ENCODE assay signal across 28 mouse cellular contexts in the genomic region with DNA sequence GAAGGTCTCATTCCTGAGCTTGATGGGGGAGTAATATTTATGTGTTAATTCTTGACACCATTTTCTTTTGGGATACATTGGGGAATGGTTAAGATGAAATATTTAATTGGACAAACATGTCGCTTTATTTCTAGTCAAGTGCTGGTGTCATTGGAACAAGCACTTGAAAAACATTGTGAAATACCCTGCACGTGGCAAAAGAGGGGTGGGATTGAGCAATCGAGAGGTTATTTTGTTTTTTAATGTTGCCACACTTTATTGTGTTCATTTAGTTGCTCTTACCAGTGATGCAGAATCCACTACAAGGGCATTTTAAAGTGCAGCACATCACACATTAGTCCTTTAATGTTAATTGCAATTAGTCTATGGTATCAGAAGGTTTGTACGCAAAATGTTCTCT.
DNase-seq lines count a peak whose midpoint lies in the region; ATAC-seq lines count a peak whose summit lies in the region.
"Had no signal": no experiment of that assay in that cellular context is flagged by ENCODE, and none has a peak within 500 bp of the region (broad histone marks: within the 10 kb centered on the region; RNA-seq: fewer than 3 reads in every experiment).

No protein-coding gene starts in this region.

- no peaks in the 10 kb centered on the region for H3K9me3 ChIP-seq in hindbrain, embryonic 12.5 days (replicated peaks)
- H3K9me3 ChIP-seq: embryonic facial prominence, embryonic 12.5 days; G1E; heart, embryonic 15.5 days; hindbrain, embryonic 15.5 days; intestine, embryonic 15.5 days; limb, embryonic 13.5 days; midbrain, embryonic 10.5 days; neural tube, embryonic 15.5 days had no signal

- H3K4me1 ChIP-seq in hindbrain, embryonic 12.5 days: no peaks in the 10 kb centered on the region
- H3K4me1 ChIP-seq: embryonic facial prominence, embryonic 12.5 days; heart, embryonic 15.5 days; hindbrain, embryonic 15.5 days; intestine, embryonic 15.5 days; limb, embryonic 13.5 days; midbrain, embryonic 10.5 days; neural tube, embryonic 15.5 days had no signal

- DNase-seq in adrenal gland, postnatal 14 days: peak; percentile 13
- no peak for DNase-seq in adrenal gland, postnatal 36 days
- peak; percentile 34 to 39 for DNase-seq in lung, adult 18-20 months
- DNase-seq in lung, postnatal 10 days: no peak
- peak; percentile 8 for DNase-seq in NIH3T3 (ENCODE audit: low read depth)
- DNase-seq: cerebellum, adult 11-12 months; cerebellum, postnatal 10 days; forebrain, postnatal 0 days; gastrocnemius, postnatal 25 days; heart, postnatal 4 days; kidney, adult 8-10 months; kidney, postnatal 10 days; layer of hippocampus, postnatal 36 days; right cerebral cortex, adult 18-20 months; thymus, adult 2 months; thymus, postnatal 4 days had no signal

- H3K9ac ChIP-seq in hindbrain, embryonic 12.5 days: no peak overlapping the region
- H3K9ac ChIP-seq: embryonic facial prominence, embryonic 12.5 days; forebrain, postnatal 0 days; heart, embryonic 15.5 days; hindbrain, embryonic 15.5 days; intestine, embryonic 15.5 days; limb, embryonic 13.5 days; liver, embryonic 14.5 days; neural tube, embryonic 15.5 days had no signal

- no peak overlapping the region for H3K4me2 ChIP-seq in hindbrain, embryonic 12.5 days (replicated peaks)
- H3K4me2 ChIP-seq: embryonic facial prominence, embryonic 12.5 days; heart, embryonic 15.5 days; hindbrain, embryonic 15.5 days; intestine, embryonic 15.5 days; limb, embryonic 13.5 days; neural tube, embryonic 15.5 days had no signal

- WGBS in hindbrain, embryonic 12.5 days: 89% methylated on average over 4 of the region's 4 CpGs

- H3K4me3 ChIP-seq in hindbrain, embryonic 12.5 days: no peak overlapping the region
- H3K4me3 ChIP-seq: embryonic facial prominence, embryonic 12.5 days; heart, embryonic 15.5 days; hindbrain, embryonic 15.5 days; intestine, embryonic 15.5 days; limb, embryonic 13.5 days; midbrain, embryonic 10.5 days; neural tube, embryonic 15.5 days had no signal

- H3K27ac ChIP-seq in hindbrain, embryonic 12.5 days: no peak overlapping the region
- H3K27ac ChIP-seq: embryonic facial prominence, embryonic 12.5 days; heart, embryonic 15.5 days; hindbrain, embryonic 15.5 days; intestine, embryonic 15.5 days; limb, embryonic 13.5 days; liver, embryonic 14.5 days; midbrain, embryonic 10.5 days; neural tube, embryonic 15.5 days had no signal

- no peaks in the 10 kb centered on the region for H3K27me3 ChIP-seq in hindbrain, embryonic 12.5 days
- H3K27me3 ChIP-seq: CH12.LX; embryonic facial prominence, embryonic 12.5 days; heart, embryonic 15.5 days; hindbrain, embryonic 15.5 days; intestine, embryonic 15.5 days; limb, embryonic 13.5 days; neural tube, embryonic 15.5 days had no signal

- ATAC-seq in megakaryocyte progenitor cell, adult 5-6 weeks (replicated peaks; ENCODE audit: poor library complexity): peak; percentile 91
- ATAC-seq in hindbrain, embryonic 12.5 days (ENCODE audit: low FRiP score): no peak
- ATAC-seq: forebrain, postnatal 0 days; intestine, embryonic 15.5 days had no signal

- H3K36me3 ChIP-seq in hindbrain, embryonic 12.5 days: no peaks in the 10 kb centered on the region
- H3K36me3 ChIP-seq: embryonic facial prominence, embryonic 12.5 days; G1E; heart, embryonic 15.5 days; hindbrain, embryonic 15.5 days; intestine, embryonic 15.5 days; limb, embryonic 13.5 days; midbrain, embryonic 10.5 days; neural tube, embryonic 15.5 days had no signal

Comparison
In these comparisons a context has a peak if more than half of its experiments do, and no peak if none do; other contexts are left out.
1. DNase-seq: peak in adrenal gland, postnatal 14 days (single experiment), lung, adult 18-20 months (2 of 2) and NIH3T3 (single experiment); none in adrenal gland, postnatal 36 days (0 of 2) and lung, postnatal 10 days (single experiment).